Mouse (Mus musculus) brain, embryonic 14.5 days (tissue): ENCODE results near the gene Rnft2.

Experiments used
- CTCF ChIP-seq: fragments of 200-500 bp; IDR thresholded peaks from 2 replicates; pipeline ENCODE4 v1.5.1; 2012; ENCODE audit warnings: inconsistent platforms, mild to moderate bottlenecking, moderate library complexity, borderline replicate concordance; ENCODE audit not compliant: insufficient read depth, insufficient read length; ENCODE audit errors: extremely low read depth
- POLR2A ChIP-seq: fragments of 200-500 bp; IDR thresholded peaks from 2 replicates; pipeline ENCODE4 v1.6.1; 2012; ENCODE audit warnings: mild to moderate bottlenecking, inconsistent platforms, borderline replicate concordance; ENCODE audit not compliant: poor library complexity, insufficient read depth, insufficient read length, severe bottlenecking; ENCODE audit errors: extremely low read depth

GRCm38 (mm10) chr5:118277741-118278495, 33.0 kb upstream of the Rnft2 start:
- TF ChIP-seq POLR2A, result no peak
- TF ChIP-seq CTCF, result no peak
